Mouse (Mus musculus) liver, embryonic 14.5 days (tissue): ENCODE data around the gene Arsj.

ENCODE experiments used
- CTCF ChIP-seq: IDR thresholded peaks from 2 replicates; pipeline ENCODE4 v1.5.1; 2016; ENCODE audit warnings: antibody characterized with exemption, low read depth, control low read depth
- EP300 ChIP-seq: IDR thresholded peaks from 2 replicates; pipeline ENCODE4 v1.6.1; 2016; ENCODE audit warnings: antibody characterized with exemption, low read depth

- TF ChIP-seq CTCF (no peak), EP300 (no peak)
Measured at GRCm38 (mm10) chr3:126379252-126379651, 15.8 kb downstream of the Arsj start.
